Mouse (Mus musculus) liver, postnatal 0 days (tissue): Measurements from ENCODE around the gene Prmt8. TPM values are rescaled to one million over a fixed set of nuclear protein-coding genes. Genes with fewer than 3 reads are reported as not detected.

Experiments
- ATAC-seq: fragments of 200-750 bp; cut with Nextera tagmentation; 2 replicates; pipeline ENCODE4 v1.8.0; 2017; ENCODE audit warnings: mild to moderate bottlenecking, moderate library complexity
- DNase-seq: peaks from one replicate; pipeline ENCODE4 v3.0.0-alpha.2; 2016
- H3K27ac ChIP-seq: fragments of 300-500 bp; sonication (generic); 2 replicates; pipeline ENCODE4 v1.5.1; 2014; ENCODE audit warnings: antibody characterized with exemption, moderate library complexity, mild to moderate bottlenecking, low read depth
- H3K27me3 ChIP-seq: fragments of 300-500 bp; sonication (generic); 2 replicates; pipeline ENCODE4 v1.6.1; 2014; ENCODE audit warnings: low read length, control low read depth, mixed read lengths; ENCODE audit not compliant: insufficient read depth
- H3K36me3 ChIP-seq: fragments of 300-500 bp; sonication (generic); replicated peaks from 2 replicates; pipeline ENCODE4 v1.6.1; 2014; ENCODE audit warnings: mild to moderate bottlenecking, control low read depth, low read length, moderate library complexity, mixed read lengths; ENCODE audit not compliant: insufficient read depth
- H3K4me1 ChIP-seq: fragments of 300-500 bp; sonication (generic); 2 replicates; pipeline ENCODE4 v1.6.1; 2014; ENCODE audit warnings: antibody characterized with exemption, mild to moderate bottlenecking, control low read depth; ENCODE audit not compliant: insufficient read depth
- H3K4me2 ChIP-seq: fragments of 300-500 bp; sonication (generic); 2 replicates; pipeline ENCODE4 v1.6.1; 2014; ENCODE audit warnings: low read depth, mild to moderate bottlenecking, low read length, moderate library complexity, mixed read lengths
- H3K4me3 ChIP-seq: fragments of 300-500 bp; sonication (generic); 2 replicates; pipeline ENCODE4 v1.5.1; 2014; ENCODE audit warnings: low read depth, low read length
- H3K9ac ChIP-seq: fragments of 300-500 bp; sonication (generic); replicated peaks from 2 replicates; pipeline ENCODE4 v1.6.1; 2014; ENCODE audit warnings: mild to moderate bottlenecking, moderate library complexity
- H3K9me3 ChIP-seq: fragments of 300-500 bp; sonication (generic); 2 replicates; pipeline ENCODE4 v1.6.1; 2016; ENCODE audit warnings: mild to moderate bottlenecking, control low read depth, low read length, mixed read lengths
- CTCF ChIP-seq: sonication (generic); IDR thresholded peaks from 2 replicates; pipeline ENCODE4 v1.5.1; 2016; ENCODE audit warnings: antibody characterized with exemption, low read depth
- EP300 ChIP-seq: IDR thresholded peaks from 2 replicates; pipeline ENCODE4 v1.6.1; 2016; ENCODE audit warnings: antibody characterized with exemption, low read depth, mild to moderate bottlenecking
- WGBS: fragments of 180-500 bp; shearing (Covaris S2); extraction: QIAGEN DNeasy Blood & Tissue Kit; methylation state at CpG from one replicate; pipeline ENCODE4 v1.1.7; 2014; ENCODE audit not compliant: insufficient replicate concordance; 5-methylcytosine and 5-hydroxymethylcytosine counted together
- polyA plus RNA-seq: library from polyadenylated mRNA; unstranded; fragments of >200 nt; fragmentation: Nextera tagmentation; extraction: Ambion mirVana; gene quantifications from 2 replicates; pipeline ENCODE4 v1.2.1, GENCODE M21; 2015

Gene Prmt8
- polyA plus RNA-seq, 1 experiment from 2014 or later = not detected

GRCm38 (mm10) chr6:127741162-127741561, 28.1 kb downstream of the Prmt8 start:
- H3K27me3 ChIP-seq = no peaks in the 10 kb centered on the region
- H3K4me2 ChIP-seq = no peak overlapping the region
- no peak for TF ChIP-seq CTCF
- TF ChIP-seq EP300 = no peak
- WGBS = 70% methylated on average over 6 of the region's 6 CpGs
- H3K27ac ChIP-seq = no peak overlapping the region
- no peaks in the 10 kb centered on the region for H3K4me1 ChIP-seq
- H3K36me3 ChIP-seq = no peaks in the 10 kb centered on the region
- H3K9me3 ChIP-seq = no peaks in the 10 kb centered on the region
- DNase-seq = no peak
- H3K9ac ChIP-seq = no peak overlapping the region
- H3K4me3 ChIP-seq = no peak overlapping the region
- ATAC-seq = no peak

- Histone ChIP-seq H3K9me3 (no peaks in the 10 kb centered on the region), H3K4me1 (no peaks in the 10 kb centered on the region), H3K4me2 (no peak overlapping the region), H3K27me3 (no peaks in the 10 kb centered on the region), H3K36me3 (no peaks in the 10 kb centered on the region), H3K4me3 (no peak overlapping the region), H3K9ac (no peak overlapping the region), H3K27ac (no peak overlapping the region)
- WGBS = 73% methylated on average over 9 of the region's 9 CpGs
- DNase-seq = no peak
- ATAC-seq = no peak
- TF ChIP-seq CTCF (no peak), EP300 (no peak)
Observed at GRCm38 (mm10) chr6:127740711-127741110, 28.6 kb downstream of the Prmt8 start.

- Histone ChIP-seq H3K36me3 (no peaks in the 10 kb centered on the region), H3K4me3 (no peak overlapping the region), H3K9ac (no peak overlapping the region), H3K4me2 (no peak overlapping the region), H3K27ac (no peak overlapping the region), H3K27me3 (no peaks in the 10 kb centered on the region), H3K4me1 (no peaks in the 10 kb centered on the region), H3K9me3 (no peaks in the 10 kb centered on the region)
- WGBS = 68% methylated on average over 5 of the region's 5 CpGs
- TF ChIP-seq CTCF (no peak), EP300 (no peak)
- no peak for DNase-seq
- no peak for ATAC-seq
Observed at GRCm38 (mm10) chr6:127739921-127740320, 29.4 kb downstream of the Prmt8 start.

DNA sequence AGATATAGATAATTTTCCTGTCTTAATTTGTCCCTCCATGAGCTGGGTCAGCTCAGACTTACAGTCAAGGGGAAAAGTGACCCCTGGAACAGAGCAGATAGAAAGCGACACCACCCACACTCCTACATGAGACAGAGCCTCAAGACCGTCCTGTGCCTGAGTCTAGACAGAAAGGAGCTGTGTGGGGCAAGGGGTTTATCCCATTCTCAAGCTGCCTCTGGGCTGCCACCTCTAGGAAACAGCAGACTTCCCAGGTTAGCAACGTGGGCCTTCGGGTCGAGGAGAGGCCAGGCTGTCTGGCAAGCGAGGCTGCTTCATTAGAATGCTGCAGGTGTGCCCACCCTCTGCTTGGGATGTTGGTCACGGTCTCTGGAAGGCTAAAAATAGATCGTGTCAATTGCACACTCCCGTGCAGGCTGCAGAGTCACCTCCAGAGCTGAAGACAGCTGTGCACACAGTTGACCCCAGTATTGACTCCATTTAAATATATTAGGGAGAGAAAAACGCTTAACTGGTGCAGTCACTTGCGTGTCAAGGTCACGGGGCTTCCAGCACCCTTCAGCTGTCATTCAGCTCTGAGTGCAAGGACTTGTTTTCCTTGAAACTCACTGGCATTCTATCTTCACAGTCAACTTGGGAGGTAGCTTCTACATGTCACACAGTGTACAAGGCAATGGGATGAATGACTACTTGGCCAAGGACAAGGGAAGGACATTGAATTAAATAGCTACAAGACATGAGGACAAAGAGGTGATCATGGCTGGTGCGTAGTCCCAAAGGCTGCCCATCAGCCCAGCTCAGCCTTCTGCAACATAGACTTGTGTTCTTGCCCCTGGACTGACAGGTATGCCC, 33.9 kb downstream of the Prmt8 start:
- 62% methylated on average over 13 of the region's 13 CpGs for WGBS
- no peak for TF ChIP-seq CTCF
- TF ChIP-seq EP300 = no peak

GRCm38 (mm10) chr6:127723126-127723525, 46.1 kb downstream of the Prmt8 start:
- no peaks in the 10 kb centered on the region for H3K36me3 ChIP-seq
- no peaks in the 10 kb centered on the region for H3K4me1 ChIP-seq
- H3K27me3 ChIP-seq = no peaks in the 10 kb centered on the region
- TF ChIP-seq CTCF = no peak
- TF ChIP-seq EP300 = no peak
- ATAC-seq = no peak
- no peak overlapping the region for H3K27ac ChIP-seq
- H3K9ac ChIP-seq = no peak overlapping the region
- no peaks in the 10 kb centered on the region for H3K9me3 ChIP-seq
- no peak overlapping the region for H3K4me2 ChIP-seq
- no peak overlapping the region for H3K4me3 ChIP-seq
- 48% methylated on average over 8 of the region's 8 CpGs for WGBS
- no peak for DNase-seq

More for the DNA sequence above, 33.9 kb downstream of the Prmt8 start:
- Histone ChIP-seq H3K4me1 (no peaks in the 10 kb centered on the region), H3K9me3 (no peaks in the 10 kb centered on the region), H3K27ac (no peak overlapping the region), H3K27me3 (no peaks in the 10 kb centered on the region), H3K9ac (no peak overlapping the region), H3K4me2 (no peak overlapping the region), H3K36me3 (no peaks in the 10 kb centered on the region), H3K4me3 (no peak overlapping the region)
- DNase-seq (no peak), ATAC-seq (no peak)

DNA sequence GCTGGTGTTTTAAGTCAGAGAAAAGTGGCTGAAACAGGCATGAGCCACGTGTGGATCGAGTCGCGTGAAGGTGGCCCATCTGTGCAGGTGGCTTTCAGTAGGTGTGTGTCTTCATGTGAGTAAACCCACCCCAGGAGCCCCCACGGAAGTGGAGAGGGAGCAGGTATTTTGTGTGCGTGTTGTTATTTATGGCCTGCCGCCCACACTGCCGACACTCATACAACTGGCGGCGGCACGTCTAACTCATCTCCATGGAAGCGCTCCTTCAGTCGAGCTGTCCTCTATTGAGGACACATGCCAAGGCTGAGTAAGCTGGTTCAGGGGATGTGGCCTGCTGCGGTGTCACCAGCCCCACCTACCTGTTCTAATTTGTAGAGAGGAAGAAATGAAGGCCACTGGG, 49.4 kb downstream of the Prmt8 start:
- no peak for DNase-seq
- Histone ChIP-seq H3K27me3 (no peaks in the 10 kb centered on the region), H3K9ac (no peak overlapping the region), H3K4me3 (no peak overlapping the region), H3K27ac (no peak overlapping the region), H3K4me1 (no peaks in the 10 kb centered on the region), H3K9me3 (no peaks in the 10 kb centered on the region), H3K36me3 (no peaks in the 10 kb centered on the region), H3K4me2 (no peak overlapping the region)
- 88% methylated on average over 14 of the region's 14 CpGs for WGBS
- no peak for TF ChIP-seq CTCF
- no peak for TF ChIP-seq EP300
- no peak for ATAC-seq
